In the genomic region with DNA sequence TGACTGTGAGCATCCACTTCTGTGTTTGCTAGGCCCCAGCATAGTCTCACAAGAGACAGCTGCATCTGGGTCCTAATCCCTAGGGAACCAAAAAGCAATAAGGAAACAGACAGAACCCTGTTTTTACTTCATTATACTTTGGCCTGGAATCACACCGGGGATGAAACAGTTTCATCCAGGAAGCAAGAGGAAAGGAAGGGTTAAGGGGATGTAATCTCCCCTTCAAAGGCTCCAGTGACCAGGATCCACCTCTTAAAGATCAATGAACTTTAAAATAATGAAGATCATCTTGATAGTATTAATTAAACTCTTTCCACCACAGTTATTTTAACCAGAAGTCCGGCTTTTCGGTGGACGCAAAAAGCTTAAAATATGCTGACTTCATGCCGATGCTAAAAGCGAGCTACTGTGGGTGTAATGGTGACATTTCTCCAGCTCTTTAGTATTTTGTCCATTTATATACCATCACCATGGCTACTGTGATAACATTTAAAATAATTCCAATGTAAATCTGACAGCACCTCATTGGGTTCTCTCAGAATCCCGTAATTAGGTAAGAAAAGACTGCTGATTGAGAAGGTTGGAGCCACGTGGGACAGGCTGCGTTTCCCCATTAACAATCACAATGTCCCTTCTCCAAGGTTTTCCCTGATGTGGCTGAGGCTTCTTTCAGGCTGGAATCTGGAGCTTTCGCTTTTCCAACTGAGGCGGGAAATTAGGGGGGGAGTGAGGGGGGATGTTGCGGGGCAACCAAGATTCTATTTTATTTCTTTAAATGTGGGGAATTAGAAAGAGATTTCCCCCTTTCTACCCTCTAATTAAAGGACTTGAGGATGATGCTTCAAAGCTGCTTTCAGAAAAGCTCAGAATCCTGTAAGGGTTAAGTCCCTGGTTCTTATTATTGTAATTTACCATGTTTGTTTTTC, we compare ENCODE assay signal across 13 mouse cellular contexts.
DNase-seq lines count a peak whose midpoint lies in the region; ATAC-seq and TF ChIP-seq lines count a peak whose summit lies in the region.
"Had no signal": no experiment of that assay in that cellular context is flagged by ENCODE, and none has a peak within 500 bp of the region (broad histone marks: within the 10 kb centered on the region; RNA-seq: fewer than 3 reads in every experiment).

No protein-coding gene starts in this region.

- H3K9me3 ChIP-seq in lung, postnatal 0 days (ENCODE audit: low read length) = no peaks in the 10 kb centered on the region
- H3K9me3 ChIP-seq in forebrain, embryonic 15.5 days = no peaks in the 10 kb centered on the region
- no peaks in the 10 kb centered on the region for H3K9me3 ChIP-seq in limb, embryonic 13.5 days
- H3K9me3 ChIP-seq: heart, embryonic 13.5 days; liver, embryonic 15.5 days had no signal

- peak; percentile 24 for DNase-seq in lung, postnatal 0 days (ENCODE audit: low spot score)
- no peak for DNase-seq in lung, postnatal 25 days (ENCODE audit: low spot score)
- peak; percentile 19 for DNase-seq in right cerebral cortex, postnatal 25 days
- DNase-seq in thymus, postnatal 0 days (ENCODE audit: low spot score) = no peak
- DNase-seq in urinary bladder, postnatal 36 days (ENCODE audit: low spot score in 2 of 2) = no peak
- DNase-seq in layer of hippocampus, adult 11-12 months (ENCODE audit: low spot score) = no peak
- DNase-seq: kidney, adult 11 months; layer of hippocampus, postnatal 36 days had no signal

- TF ChIP-seq CTCF in lung, postnatal 0 days (IDR thresholded peaks at IDR 0.05) = no peak

- WGBS in lung, postnatal 0 days = 58% methylated on average over 12 of the region's 12 CpGs
- 6% methylated on average over 12 of the region's 12 CpGs for WGBS in forebrain, embryonic 15.5 days
- WGBS in limb, embryonic 13.5 days = 51% methylated on average over 12 of the region's 12 CpGs

- no peak overlapping the region for H3K9ac ChIP-seq in lung, postnatal 0 days (replicated peaks; ENCODE audit: low read depth)
- H3K9ac ChIP-seq in forebrain, embryonic 15.5 days (replicated peaks) = no peak overlapping the region
- H3K9ac ChIP-seq in limb, embryonic 13.5 days = no peak overlapping the region
- H3K9ac ChIP-seq: heart, embryonic 13.5 days; liver, embryonic 15.5 days had no signal

- H3K4me2 ChIP-seq in lung, postnatal 0 days (replicated peaks; ENCODE audit: low read depth, low read length) = no peak overlapping the region
- peak overlapping the region; percentile 30 for H3K4me2 ChIP-seq in forebrain, embryonic 15.5 days (replicated peaks)
- H3K4me2 ChIP-seq in limb, embryonic 13.5 days (replicated peaks) = 0 out of 2 replicates have a peak overlapping the region, but pooled peaks have one; percentile 7
- H3K4me2 ChIP-seq: heart, embryonic 13.5 days; liver, embryonic 15.5 days had no signal

- no peak overlapping the region for H3K4me3 ChIP-seq in lung, postnatal 0 days (ENCODE audit: low read depth, low read length)
- H3K4me3 ChIP-seq in forebrain, embryonic 15.5 days = 0 out of 2 replicates have a peak overlapping the region, but pooled peaks have one; percentile 14
- H3K4me3 ChIP-seq in limb, embryonic 13.5 days = no peak overlapping the region
- H3K4me3 ChIP-seq: heart, embryonic 13.5 days; liver, embryonic 15.5 days had no signal

- no peak overlapping the region for H3K27ac ChIP-seq in lung, postnatal 0 days (ENCODE audit: low read length)
- peak overlapping the region; percentile 63; the same call in 1 of the 2 replicates for H3K27ac ChIP-seq in forebrain, embryonic 15.5 days (replicated peaks)
- no peak overlapping the region for H3K27ac ChIP-seq in limb, embryonic 13.5 days
- H3K27ac ChIP-seq: heart, embryonic 13.5 days; liver, embryonic 15.5 days had no signal

- no peaks in the 10 kb centered on the region for H3K27me3 ChIP-seq in lung, postnatal 0 days (replicated peaks; ENCODE audit: insufficient read depth, low read length)
- no peaks in the 10 kb centered on the region for H3K27me3 ChIP-seq in forebrain, embryonic 15.5 days
- H3K27me3 ChIP-seq in limb, embryonic 13.5 days = no peaks in the 10 kb centered on the region
- H3K27me3 ChIP-seq: CH12.LX; heart, embryonic 13.5 days; liver, embryonic 15.5 days had no signal

- ATAC-seq in lung, postnatal 0 days = peak; percentile 30; the same call in 1 of the 2 replicates
- ATAC-seq in forebrain, embryonic 15.5 days (replicated peaks) = peak; percentile 91
- no peak for ATAC-seq in limb, embryonic 13.5 days (ENCODE audit: low FRiP score, low read depth)

- no peaks in the 10 kb centered on the region for H3K36me3 ChIP-seq in lung, postnatal 0 days (ENCODE audit: insufficient read depth, low read length)
- no peaks in the 10 kb centered on the region for H3K36me3 ChIP-seq in forebrain, embryonic 15.5 days
- no peaks in the 10 kb centered on the region for H3K36me3 ChIP-seq in limb, embryonic 13.5 days
- H3K36me3 ChIP-seq: heart, embryonic 13.5 days; liver, embryonic 15.5 days had no signal

- no peak for TF ChIP-seq EP300 in lung, postnatal 0 days (IDR thresholded peaks at IDR 0.05)

- H3K4me1 ChIP-seq in lung, postnatal 0 days (ENCODE audit: insufficient read depth, low read depth, low read length) = no peaks in the 10 kb centered on the region
- H3K4me1 ChIP-seq in forebrain, embryonic 15.5 days = peaks cover 16% of the 10 kb centered on the region
- no peaks in the 10 kb centered on the region for H3K4me1 ChIP-seq in limb, embryonic 13.5 days
- H3K4me1 ChIP-seq: heart, embryonic 13.5 days; liver, embryonic 15.5 days had no signal

Comparison
In these comparisons a context has a peak if more than half of its experiments do, and no peak if none do; other contexts are left out.
1. DNase-seq: peak in lung, postnatal 0 days (single experiment) and right cerebral cortex, postnatal 25 days (single experiment); none in lung, postnatal 25 days (single experiment), thymus, postnatal 0 days (single experiment), urinary bladder, postnatal 36 days (0 of 2) and layer of hippocampus, adult 11-12 months (single experiment).